Mouse (Mus musculus) myocyte (in vitro differentiated cells): ENCODE measurements around the gene Arhgef12. TPM values are rescaled to one million over a fixed set of nuclear protein-coding genes. Genes with fewer than 3 reads are reported as not detected.

Experiments
- H3K27me3 ChIP-seq: one replicate; pipeline ENCODE4 v1.6.1; 2011; ENCODE audit not compliant: control insufficient read depth, insufficient read depth, insufficient read length
- H3K36me3 ChIP-seq: one replicate; pipeline ENCODE4 v1.6.1; 2011; ENCODE audit not compliant: control insufficient read depth, insufficient read depth
- H3K4me2 ChIP-seq: one replicate; pipeline ENCODE4 v1.6.1; 2011; ENCODE audit warnings: low read depth, control low read depth
- H3K4me3 ChIP-seq: one replicate; pipeline ENCODE4 v1.5.1; 2011; ENCODE audit warnings: mild to moderate bottlenecking, control low read depth, moderate library complexity
- H3K79me2 ChIP-seq: one replicate; pipeline ENCODE4 v1.6.1; 2011; ENCODE audit not compliant: control insufficient read depth, insufficient read depth
- H3ac ChIP-seq: one replicate; pipeline ENCODE4 v1.6.1; 2011; ENCODE audit not compliant: control insufficient read depth, insufficient read length
- CEBPB ChIP-seq: IDR thresholded peaks from 2 replicates; pipeline ENCODE4 v1.6.1; 2011; ENCODE audit warnings: mild to moderate bottlenecking, moderate library complexity; ENCODE audit not compliant: poor library complexity, insufficient read depth, severe bottlenecking
- E2F4 ChIP-seq: IDR thresholded peaks from one replicate; pipeline ENCODE4 v1.6.1; 2011; ENCODE audit warnings: mild to moderate bottlenecking, control low read depth, moderate library complexity; ENCODE audit not compliant: insufficient read depth
- MAX ChIP-seq: IDR thresholded peaks from one replicate; pipeline ENCODE4 v1.6.1; 2011; ENCODE audit warnings: low read depth, mild to moderate bottlenecking, control low read depth
- MYOD1 ChIP-seq, 3 experiments: IDR thresholded peaks; one replicate each; pipeline ENCODE4 v1.6.1; 2011; ENCODE audit warnings: control low read depth in 2 of 3, low read depth in 2 of 3, mild to moderate bottlenecking in 2 of 3, moderate library complexity in 1 of 3; ENCODE audit not compliant: insufficient read length in 2 of 3, control insufficient read depth in 1 of 3
- MYOG ChIP-seq, 3 experiments: IDR thresholded peaks; one replicate each; pipeline ENCODE4 v1.6.1; 2011; ENCODE audit warnings: control low read depth in 2 of 3, low read depth in 2 of 3, mild to moderate bottlenecking in 2 of 3; ENCODE audit not compliant: insufficient read length in 2 of 3, control insufficient read depth in 1 of 3, insufficient read depth in 1 of 3
- POLR2A ChIP-seq: IDR thresholded peaks from one replicate; pipeline ENCODE4 v1.6.1; 2011; ENCODE audit warnings: low read depth, mild to moderate bottlenecking, control low read depth, moderate library complexity; ENCODE audit not compliant: insufficient read length
- POLR2AphosphoS2 ChIP-seq: IDR thresholded peaks from one replicate; pipeline ENCODE4 v1.6.1; 2011; ENCODE audit warnings: low read depth, control low read depth; ENCODE audit not compliant: insufficient read length
- REST ChIP-seq: IDR thresholded peaks from one replicate; pipeline ENCODE4 v1.6.1; 2011; ENCODE audit warnings: mild to moderate bottlenecking, control low read depth, moderate library complexity; ENCODE audit not compliant: insufficient read depth, insufficient read length
- SRF ChIP-seq: IDR thresholded peaks from one replicate; pipeline ENCODE4 v1.6.1; 2011; ENCODE audit warnings: low read depth; ENCODE audit not compliant: control insufficient read depth, insufficient read length
- TCF12 ChIP-seq: IDR thresholded peaks from one replicate; pipeline ENCODE4 v1.6.1; 2011; ENCODE audit warnings: mild to moderate bottlenecking, control low read depth; ENCODE audit not compliant: poor library complexity, insufficient read depth, severe bottlenecking
- TCF3 ChIP-seq: IDR thresholded peaks from one replicate; pipeline ENCODE4 v1.6.1; 2011; ENCODE audit warnings: low read depth, control low read depth; ENCODE audit not compliant: insufficient read length
- USF1 ChIP-seq: IDR thresholded peaks from one replicate; pipeline ENCODE4 v1.6.1; 2011; ENCODE audit warnings: low read depth, mild to moderate bottlenecking, control low read depth, moderate library complexity
- polyA plus RNA-seq: library from polyadenylated mRNA; unstranded; fragments of >200 nt; fragmentation: generic; extraction: Trizol; gene quantifications from one replicate; pipeline ENCODE4 v1.2.1, GENCODE M21; 2012; ENCODE audit warnings: missing spikeins

The Arhgef12 gene
- polyA plus RNA-seq, 1 experiment = 12.9 TPM

DNA sequence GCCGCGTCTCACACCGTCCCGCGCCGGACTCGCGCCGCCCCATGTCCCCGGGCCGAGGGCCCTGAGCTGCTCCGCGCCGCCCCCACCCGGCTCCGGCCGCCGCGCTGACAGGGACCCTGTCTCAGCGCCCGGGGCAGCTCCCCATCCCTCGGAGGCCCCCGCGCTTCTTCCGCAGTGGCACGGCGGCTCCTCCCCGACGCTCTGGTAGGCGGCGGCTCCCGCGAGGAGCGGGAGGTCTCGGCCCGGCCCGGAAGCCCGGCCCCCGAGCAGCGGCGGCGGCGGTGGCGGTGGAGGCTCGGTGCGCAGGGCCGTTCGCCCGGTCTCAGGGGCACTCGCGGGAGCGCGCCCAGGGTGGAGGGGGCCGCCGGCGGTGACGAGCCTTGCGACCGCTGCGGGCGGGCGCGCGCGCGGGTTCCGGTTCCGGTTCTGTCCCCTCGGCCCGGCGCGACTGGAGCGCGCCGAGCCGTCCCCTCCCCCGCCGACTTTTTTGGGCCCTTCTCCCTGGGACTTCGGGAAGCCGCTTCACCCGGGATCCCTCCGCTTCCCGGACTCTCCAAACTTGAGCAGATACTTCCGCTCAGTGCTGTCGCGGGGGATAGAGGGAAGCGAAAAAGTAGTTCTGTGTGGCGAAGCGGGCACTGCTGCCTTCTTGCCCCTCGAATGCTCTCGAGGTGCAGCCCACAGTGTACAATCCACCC lies 1.2 kb downstream of the Arhgef12 start:
- Histone ChIP-seq H3ac (peak overlapping the region; percentile 66), H3K4me3 (peak overlapping the region; percentile 91), H3K36me3 (no peaks in the 10 kb centered on the region), H3K27me3 (no peaks in the 10 kb centered on the region), H3K4me2 (peak overlapping the region; percentile 99), H3K79me2 (peaks cover 44% of the 10 kb centered on the region)
- TF ChIP-seq MAX (no peak), POLR2A (peak; percentile 71), MYOD1 (IDR thresholded peaks at IDR 0.05; ENCODE audit: control insufficient read depth in 1 of 3, insufficient read length in 2 of 3, low read depth in 2 of 3) (no peak), USF1 (no peak), POLR2AphosphoS2 (peak; percentile 52), TCF12 (no peak), E2F4 (peak; percentile 58), TCF3 (no peak), MYOG (IDR thresholded peaks at IDR 0.05; ENCODE audit: control insufficient read depth in 1 of 3, insufficient read depth in 1 of 3, insufficient read length in 2 of 3, low read depth in 2 of 3) (peak in 1 of 3 experiments; percentile 31), CEBPB (no peak), SRF (no peak), REST (no peak)

DNA sequence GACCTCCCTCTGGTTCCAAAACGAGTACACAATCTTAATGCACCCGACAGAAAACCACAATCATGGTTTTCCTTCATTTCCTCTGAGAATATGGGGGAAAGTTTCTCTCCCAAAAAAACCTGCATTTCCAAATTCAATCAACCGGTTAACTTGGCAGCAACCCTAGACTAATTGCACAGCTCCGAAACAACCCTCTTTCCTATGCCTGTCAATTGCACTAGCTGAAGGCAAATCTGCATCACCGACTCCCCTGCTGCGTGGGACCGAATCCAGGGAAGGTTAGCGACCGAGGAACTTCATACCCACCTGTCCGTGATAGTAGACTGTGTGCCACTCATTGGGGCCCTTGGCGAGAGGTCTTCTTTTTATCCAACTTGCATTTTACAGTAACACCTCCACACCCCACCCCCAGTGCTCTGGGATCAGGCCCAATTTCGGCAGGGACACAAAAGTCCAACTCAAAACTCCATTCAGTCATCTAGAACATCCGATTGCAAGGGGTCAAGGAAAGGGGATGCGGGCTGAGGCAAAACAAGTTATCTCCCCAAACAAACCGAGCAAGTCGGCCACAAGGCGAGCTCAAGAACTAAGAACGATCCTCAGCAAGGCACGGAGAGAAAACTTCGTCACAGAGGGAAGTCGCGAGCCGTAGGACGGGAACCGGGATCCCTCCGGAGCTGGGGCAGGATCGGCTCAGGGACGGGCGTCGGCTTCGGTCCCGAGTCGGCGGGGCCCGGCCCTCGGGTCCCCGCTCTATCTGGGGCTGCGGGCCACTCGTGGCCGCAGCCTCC lies 2.0 kb downstream of the Arhgef12 start:
- TF ChIP-seq CEBPB = no peak
- no peak for TF ChIP-seq USF1
- TF ChIP-seq REST = no peak
- TF ChIP-seq E2F4 = no peak
- TF ChIP-seq MYOG (IDR thresholded peaks at IDR 0.05; ENCODE audit: control insufficient read depth in 1 of 3, insufficient read depth in 1 of 3, insufficient read length in 2 of 3, low read depth in 2 of 3) = no peak
- TF ChIP-seq POLR2AphosphoS2 = no peak
- no peak for TF ChIP-seq MAX
- no peak for TF ChIP-seq TCF3
- TF ChIP-seq MYOD1 (IDR thresholded peaks at IDR 0.05; ENCODE audit: control insufficient read depth in 1 of 3, insufficient read length in 2 of 3, low read depth in 2 of 3) = no peak
- TF ChIP-seq SRF = no peak
- no peak for TF ChIP-seq POLR2A
- TF ChIP-seq TCF12 = no peak
- H3K27me3 ChIP-seq = no peaks in the 10 kb centered on the region
- H3K36me3 ChIP-seq = no peaks in the 10 kb centered on the region
- H3K4me2 ChIP-seq = peak overlapping the region; percentile 91
- H3ac ChIP-seq = peak overlapping the region; percentile 66
- H3K4me3 ChIP-seq = peak overlapping the region; percentile 91
- peaks cover 51% of the 10 kb centered on the region for H3K79me2 ChIP-seq

DNA sequence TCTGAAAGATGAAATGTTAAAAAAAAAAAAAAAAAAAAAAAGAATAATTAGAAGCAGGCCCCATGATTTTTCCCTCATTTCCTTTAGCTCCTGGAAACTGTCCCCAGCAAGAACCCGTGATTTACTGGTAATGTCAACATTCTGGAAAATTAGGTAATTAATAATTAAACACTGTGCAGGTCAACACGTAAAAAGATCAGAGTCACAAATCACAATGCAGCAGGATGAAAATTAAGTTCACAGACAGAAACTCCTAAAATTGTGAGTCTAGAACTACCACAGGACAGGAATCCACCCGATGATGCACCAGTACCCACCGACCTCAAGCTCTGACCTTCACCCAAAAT lies 2.5 kb downstream of the Arhgef12 start:
- peak overlapping the region; percentile 91 for H3K4me2 ChIP-seq
- H3K36me3 ChIP-seq = no peaks in the 10 kb centered on the region
- TF ChIP-seq MAX = no peak
- no peak for TF ChIP-seq CEBPB
- TF ChIP-seq USF1 = no peak
- no peak for TF ChIP-seq E2F4
- TF ChIP-seq REST = no peak
- TF ChIP-seq POLR2AphosphoS2 = no peak
- no peak for TF ChIP-seq POLR2A
- TF ChIP-seq TCF3 = no peak
- TF ChIP-seq MYOG (IDR thresholded peaks at IDR 0.05; ENCODE audit: control insufficient read depth in 1 of 3, insufficient read depth in 1 of 3, insufficient read length in 2 of 3, low read depth in 2 of 3) = no peak
- no peak for TF ChIP-seq SRF
- no peak for TF ChIP-seq MYOD1 (IDR thresholded peaks at IDR 0.05; ENCODE audit: control insufficient read depth in 1 of 3, insufficient read length in 2 of 3, low read depth in 2 of 3)
- TF ChIP-seq TCF12 = no peak
- H3K27me3 ChIP-seq = no peaks in the 10 kb centered on the region
- peaks cover 57% of the 10 kb centered on the region for H3K79me2 ChIP-seq
- H3ac ChIP-seq = peak overlapping the region; percentile 66
- peak overlapping the region; percentile 91 for H3K4me3 ChIP-seq

DNA sequence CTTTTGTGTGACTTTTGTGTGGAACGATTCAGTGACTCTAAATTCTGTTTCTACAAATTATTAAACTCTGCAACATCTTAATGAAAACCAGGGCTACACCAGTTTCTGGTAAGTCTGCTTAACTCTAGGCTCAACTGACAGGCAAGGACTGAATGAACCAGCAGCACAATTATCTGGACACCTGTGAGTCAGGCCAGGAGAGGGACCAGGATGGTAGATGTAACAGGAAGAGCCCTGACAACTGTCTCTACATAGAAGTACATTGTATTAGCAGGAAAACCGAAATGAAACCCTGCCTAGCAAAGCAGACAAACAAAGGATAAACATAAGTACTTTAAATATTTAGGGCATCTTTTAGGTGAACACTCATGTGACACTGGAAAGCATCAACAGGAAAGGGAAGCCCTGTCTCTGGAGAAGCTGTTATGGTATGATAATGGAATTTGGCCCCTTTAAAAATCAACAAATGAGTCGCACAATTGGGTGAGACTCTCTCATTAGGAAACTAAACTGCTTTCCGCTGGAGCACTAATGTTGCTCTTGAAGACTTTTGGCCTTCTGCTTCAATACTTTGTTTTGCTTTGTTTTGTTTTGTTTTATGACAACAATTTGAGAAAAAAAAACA lies 3.3 kb downstream of the Arhgef12 start:
- TF ChIP-seq MAX (no peak), MYOG (IDR thresholded peaks at IDR 0.05; ENCODE audit: control insufficient read depth in 1 of 3, insufficient read depth in 1 of 3, insufficient read length in 2 of 3, low read depth in 2 of 3) (no peak), SRF (no peak), MYOD1 (IDR thresholded peaks at IDR 0.05; ENCODE audit: control insufficient read depth in 1 of 3, insufficient read length in 2 of 3, low read depth in 2 of 3) (no peak), POLR2A (no peak), CEBPB (no peak), TCF12 (no peak), REST (no peak), POLR2AphosphoS2 (no peak), TCF3 (no peak), E2F4 (no peak), USF1 (no peak)
- no peak overlapping the region for H3ac ChIP-seq
- H3K27me3 ChIP-seq = no peaks in the 10 kb centered on the region
- peaks cover 64% of the 10 kb centered on the region for H3K79me2 ChIP-seq
- H3K4me2 ChIP-seq = peak overlapping the region; percentile 91
- no peaks in the 10 kb centered on the region for H3K36me3 ChIP-seq
- H3K4me3 ChIP-seq = peak overlapping the region; percentile 91
